Mouse (Mus musculus): ENCODE data around the gene Ppdpf.
"Not testable (repeated sequence)": the region's sequence is repeated elsewhere in the genome, so short reads cannot be mapped to it uniquely, and the experiment has no call there.

The Ppdpf gene

GRCm38 (mm10) chr2:181159091-181159514, 27.9 kb upstream of the Ppdpf start:
- in situ Hi-C loops (cut with MboI, MseI): no loop called here

DNA sequence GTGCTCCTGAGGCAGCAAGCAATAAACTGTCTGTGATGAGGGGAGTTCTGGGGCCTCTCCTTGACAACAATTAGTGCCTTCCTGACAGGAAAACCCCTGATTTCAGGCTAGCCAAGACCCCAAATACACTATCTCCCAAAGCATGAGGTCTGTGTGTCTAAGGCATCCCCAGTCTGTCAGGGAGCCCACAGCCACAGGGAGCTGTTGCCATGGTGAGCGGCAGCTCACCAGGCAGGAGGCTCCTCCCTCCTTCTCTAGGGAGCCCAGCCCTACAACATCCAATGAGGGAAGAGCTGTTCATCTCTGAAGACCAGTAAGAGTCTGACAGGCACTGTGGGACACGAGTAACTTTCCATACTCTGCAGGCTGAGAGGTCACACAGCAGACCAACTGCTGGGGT, 27.3 kb upstream of the Ppdpf start:
- in situ Hi-C loops (cut with MboI, MseI): no loop called here

GRCm38 (mm10) chr2:181160821-181161220, 26.2 kb upstream of the Ppdpf start:
- in situ Hi-C loops (cut with MboI, MseI): no loop called here

DNA sequence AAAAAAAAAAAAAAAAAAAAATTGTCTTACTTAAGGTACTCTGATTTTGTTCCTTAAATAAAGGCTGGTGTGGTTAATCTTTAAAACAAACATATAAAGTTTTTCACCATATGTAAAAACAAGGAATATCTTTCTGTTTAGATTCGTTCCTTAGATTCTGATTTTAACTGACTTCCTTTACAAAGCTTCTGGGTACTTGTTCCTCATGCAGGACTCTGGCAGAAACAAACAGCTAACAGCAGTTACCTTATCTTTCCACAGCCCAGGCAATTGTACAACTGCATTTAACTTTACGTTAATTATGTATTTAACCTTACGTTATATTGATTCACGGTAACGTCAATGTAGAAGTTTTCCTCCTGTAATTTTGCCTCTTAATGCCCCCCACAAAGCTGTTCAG, 20.6 kb upstream of the Ppdpf start:
- in situ Hi-C loops (cut with MboI, MseI): no loop called here

- in situ Hi-C loops (cut with MboI, MseI): no loop called here
These were observed 12.4 kb upstream of the Ppdpf start for GRCm38 (mm10) chr2:181174646-181175045.

DNA sequence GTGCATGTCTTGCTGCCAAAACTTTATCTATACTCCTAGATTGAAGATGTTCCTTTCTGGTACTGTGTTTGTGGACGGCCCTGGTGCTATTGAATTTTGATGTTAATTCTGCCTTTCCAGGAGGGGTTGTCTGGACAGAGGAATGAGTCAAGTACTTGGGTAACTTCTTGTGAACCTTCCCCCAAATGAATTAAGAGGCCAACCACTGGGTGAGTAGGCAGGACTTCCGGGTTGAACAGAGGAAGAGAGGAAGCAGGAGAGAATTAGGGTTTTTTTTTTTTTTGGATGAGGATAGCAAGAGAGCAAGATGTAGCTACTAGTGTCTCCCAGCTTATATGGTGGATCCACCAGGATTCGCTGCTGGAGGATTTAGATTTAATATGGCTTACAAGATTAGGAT, 9.0 kb upstream of the Ppdpf start:
- in situ Hi-C loops (cut with MboI, MseI): no loop called here

- in situ Hi-C loops (cut with MboI, MseI): no loop called here
These were observed 8.6 kb upstream of the Ppdpf start for GRCm38 (mm10) chr2:181178471-181178870.

GRCm38 (mm10) chr2:181180898-181181297, 6.1 kb upstream of the Ppdpf start:
- in situ Hi-C loops (cut with MboI, MseI): loop anchor here (5.0 kb wide), 1 partner anchor 156 kb away; no protein-coding TSS in a partner anchor

DNA sequence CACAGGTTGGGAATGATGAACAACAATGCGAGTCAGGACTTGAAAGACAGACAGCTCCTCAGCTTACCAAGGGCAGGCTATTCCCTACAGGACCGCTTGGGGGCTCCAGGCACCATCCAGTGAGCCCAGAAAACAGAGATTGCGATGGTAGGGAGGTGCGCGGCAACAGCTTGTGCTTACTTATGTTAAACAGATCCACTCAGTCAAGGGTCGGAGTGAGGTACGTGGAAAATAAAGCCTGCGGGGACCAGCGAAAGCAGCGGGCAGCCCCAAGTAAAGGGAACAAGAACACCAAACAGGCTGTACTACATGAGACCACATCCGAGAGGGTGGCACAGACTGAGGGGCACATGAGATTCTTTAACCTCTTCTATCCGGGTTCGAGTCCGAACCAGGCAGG, 412 bp upstream of the Ppdpf start:
- in situ Hi-C loops (cut with MboI, MseI): loop anchor here (5.0 kb wide), 1 partner anchor 131 kb away; the partner anchor contains the start of gene Rtel1

GRCm38 (mm10) chr2:181188681-181189080, 1.6 kb downstream of the Ppdpf start:
- in situ Hi-C loops (cut with MboI, MseI): loop anchor here (5.0 kb wide), 1 partner anchor 129 kb away; the partner anchor contains the start of gene Rtel1

DNA sequence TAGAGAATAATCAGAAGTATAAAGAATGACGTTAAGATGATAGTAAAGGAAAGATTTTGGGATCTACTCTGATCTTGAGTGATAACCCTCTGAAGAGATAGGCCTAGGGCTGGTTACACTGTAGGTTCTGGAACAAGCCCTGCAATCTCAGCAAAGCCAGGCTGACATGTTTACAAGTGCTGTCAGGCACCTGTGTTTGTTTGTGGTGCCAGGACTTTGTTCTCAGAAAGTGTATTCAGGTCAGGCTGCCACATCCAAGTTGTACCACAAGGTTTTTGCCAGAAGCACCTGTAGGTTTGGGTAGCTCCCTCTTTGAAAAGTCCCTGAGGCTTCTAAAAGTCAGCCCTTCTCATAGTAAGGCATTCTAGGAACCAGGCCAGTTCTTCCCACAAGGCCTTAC, 2.3 kb downstream of the Ppdpf start:
- in situ Hi-C loops (cut with MboI, MseI): loop anchor here (5.0 kb wide), 1 partner anchor 128 kb away; the partner anchor contains the start of gene Rtel1

DNA sequence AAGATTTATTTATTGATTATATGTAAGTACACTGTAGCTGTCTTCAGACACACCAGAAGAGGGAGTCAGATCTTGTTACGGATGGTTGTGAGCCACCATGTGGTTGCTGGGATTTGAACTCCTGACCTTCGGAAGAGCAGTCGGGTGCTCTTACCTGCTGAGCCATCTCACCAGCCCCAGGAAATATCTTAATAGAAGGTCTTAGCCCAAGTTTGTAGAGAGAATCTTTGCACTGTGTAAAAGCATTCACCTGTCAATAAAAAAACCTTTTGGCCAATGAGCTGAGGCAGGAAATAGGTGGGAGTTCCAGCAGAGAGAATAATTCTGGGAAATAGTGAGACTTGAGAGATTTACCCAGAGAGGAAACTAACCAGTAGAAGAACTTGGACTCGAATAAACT, 4.3 kb downstream of the Ppdpf start:
- in situ Hi-C loops (cut with MboI, MseI): not testable (repeated sequence)

DNA sequence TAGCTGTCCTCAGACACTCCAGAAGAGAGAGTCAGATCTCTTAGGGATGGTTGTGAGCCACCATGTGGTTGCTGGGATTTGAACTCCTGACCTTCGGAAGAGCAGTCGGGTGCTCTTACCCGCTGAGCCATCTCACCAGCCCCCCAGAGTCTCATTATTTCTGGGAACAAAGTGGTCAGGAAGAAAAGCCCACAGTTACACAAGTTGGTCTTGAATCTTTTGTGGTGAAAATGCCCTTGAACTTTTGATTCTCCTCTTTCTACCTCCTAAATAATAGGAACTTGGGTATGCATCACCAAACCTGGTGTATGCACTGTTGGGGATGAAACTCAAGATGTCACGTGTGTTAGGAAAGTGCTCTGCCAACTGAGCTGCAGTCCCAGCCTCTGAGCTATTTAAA, 4.9 kb downstream of the Ppdpf start:
- in situ Hi-C loops (cut with MboI, MseI): no loop called here

DNA sequence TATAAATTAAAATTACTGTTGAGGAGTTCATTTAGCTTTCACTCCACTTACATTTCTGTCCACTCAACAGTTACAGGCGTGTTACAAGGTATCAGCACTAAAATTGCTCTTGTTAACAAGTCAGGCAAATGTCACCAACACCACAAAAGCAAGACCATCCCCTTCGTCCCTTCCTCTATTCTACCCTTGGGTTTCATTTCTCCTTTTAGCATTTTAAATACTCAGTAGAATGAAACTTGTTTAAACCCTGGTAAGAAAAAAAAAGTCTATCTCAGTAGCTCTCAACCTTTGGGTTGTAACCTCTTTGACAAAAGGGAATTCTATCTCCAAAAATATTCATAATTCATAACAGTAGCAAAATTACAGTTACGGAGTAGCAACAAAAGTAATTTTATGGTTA, 6.0 kb downstream of the Ppdpf start:
- in situ Hi-C loops (cut with MboI, MseI): no loop called here

GRCm38 (mm10) chr2:181196628-181197300, 9.7 kb downstream of the Ppdpf start:
- in situ Hi-C loops (cut with MboI, MseI): no loop called here

DNA sequence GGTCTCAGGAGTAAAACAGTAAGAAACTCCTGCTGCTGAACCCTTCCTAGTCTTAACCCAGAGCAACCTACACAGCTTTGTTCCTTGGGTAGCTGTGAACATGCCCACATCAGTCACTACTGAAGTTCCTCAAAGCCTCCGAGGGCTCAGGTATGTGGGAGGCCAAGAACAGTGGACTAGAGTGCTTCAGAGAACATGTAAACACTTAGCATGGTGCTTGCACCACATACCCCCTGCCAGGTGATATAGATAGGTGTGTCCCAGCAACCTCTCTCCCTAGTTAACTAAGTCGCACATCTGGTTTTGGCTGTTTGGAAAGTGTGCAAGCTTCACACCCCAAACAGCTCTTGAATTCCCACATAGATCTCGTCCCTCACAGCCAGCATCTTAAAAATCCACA, 14.6 kb downstream of the Ppdpf start:
- in situ Hi-C loops (cut with MboI, MseI): no loop called here

DNA sequence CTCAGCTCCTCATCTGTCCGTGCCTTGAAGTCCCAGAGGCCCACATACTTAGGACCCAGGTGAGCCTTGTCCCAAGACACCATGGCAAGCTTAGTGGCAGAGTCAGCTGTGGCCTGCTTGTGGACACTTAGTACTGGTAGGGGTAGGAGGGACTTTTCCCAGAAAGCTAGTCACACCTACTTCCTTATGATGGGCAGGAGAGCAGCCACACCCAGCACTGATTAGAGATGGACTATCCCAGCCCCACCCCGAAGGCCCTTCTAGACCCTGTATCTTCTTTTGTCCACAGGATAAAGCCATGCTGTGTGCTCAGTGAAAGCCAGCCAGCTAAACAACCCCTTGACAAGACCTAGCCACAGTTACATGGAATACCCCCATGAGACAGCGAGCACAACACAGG, 15.4 kb downstream of the Ppdpf start, which contains the start of gene Ptk6:
Gene Ptk6 (minus strand): TSS at position 368 of the 400 bp plus-strand sequence.
- in situ Hi-C loops (cut with MboI, MseI): no loop called here

- in situ Hi-C loops (cut with MboI, MseI): no loop called here
These were observed 15.8 kb downstream of the Ppdpf start for GRCm38 (mm10) chr2:181202886-181203285.

DNA sequence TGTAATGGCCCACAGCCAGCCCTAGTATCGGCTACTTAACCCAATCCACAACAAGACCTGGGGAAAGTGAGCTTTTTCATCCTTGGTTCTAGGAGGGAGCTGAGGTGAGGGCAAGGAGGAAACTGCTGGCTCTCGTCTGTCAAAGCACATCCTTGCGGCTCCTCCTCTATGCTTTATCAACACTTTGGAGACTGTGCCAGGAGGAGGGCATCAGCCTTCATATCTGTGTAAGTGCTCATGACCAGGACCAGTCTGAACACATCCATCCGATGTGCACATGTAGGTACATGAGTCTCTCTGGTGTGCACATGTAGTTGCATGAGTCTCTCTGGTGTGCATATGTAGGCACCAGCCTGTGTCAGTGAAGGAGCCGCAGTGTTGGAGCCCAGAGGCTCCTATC, 18.6 kb downstream of the Ppdpf start:
- in situ Hi-C loops (cut with MboI, MseI): no loop called here

DNA sequence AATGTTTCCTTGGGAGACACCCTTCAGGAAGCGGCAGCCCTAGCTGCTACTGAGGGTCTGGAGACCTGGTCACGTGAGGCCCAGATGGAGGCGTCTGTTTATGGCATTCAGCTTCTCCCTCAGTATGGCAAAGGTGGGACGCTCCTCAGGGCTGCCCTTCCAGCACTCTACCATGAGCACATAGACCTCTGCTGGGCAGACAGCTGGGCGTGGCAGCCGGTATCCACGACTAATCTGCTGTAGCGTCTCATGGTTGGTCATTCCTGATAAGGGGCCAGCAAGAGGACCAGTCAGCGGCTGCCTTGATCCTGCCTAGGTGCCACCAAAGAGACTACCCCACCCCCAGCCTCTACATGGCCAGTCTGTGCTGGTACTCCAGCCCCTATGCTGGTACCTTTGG, 19.1 kb downstream of the Ppdpf start:
- in situ Hi-C loops (cut with MboI, MseI): no loop called here

GRCm38 (mm10) chr2:181212389-181213020, 25.5 kb downstream of the Ppdpf start:
- in situ Hi-C loops (cut with MboI, MseI): no loop called here

- in situ Hi-C loops (cut with MboI, MseI): no loop called here
These were observed 26.0 kb downstream of the Ppdpf start, which contains the start of gene Srms for GRCm38 (mm10) chr2:181213021-181213445. Gene Srms, minus strand, starts transcription at chr2:181213185.

- in situ Hi-C loops (cut with MboI, MseI): loop anchor here (5.0 kb wide), 1 partner anchor 254 kb away; no protein-coding TSS in a partner anchor
These were observed 29.0 kb downstream of the Ppdpf start for GRCm38 (mm10) chr2:181216037-181216436.

Data from regulatory T cell (primary cell).